Mouse (Mus musculus) lung, postnatal 0 days (tissue): ENCODE measurements around the gene Tpo. TPM values are rescaled to one million over a fixed set of nuclear protein-coding genes. Genes with fewer than 3 reads are reported as not detected.

Experiments used
- ATAC-seq: fragments of 200-750 bp; cut with Nextera tagmentation; 2 replicates; pipeline ENCODE4 v1.8.0; 2017; ENCODE audit warnings: moderate library complexity
- DNase-seq: peaks from one replicate; pipeline ENCODE4 v3.0.0-alpha.2; 2016; ENCODE audit warnings: low spot score
- H3K27ac ChIP-seq: fragments of 300-500 bp; sonication (generic); 2 replicates; pipeline ENCODE4 v1.5.1; 2014; ENCODE audit warnings: antibody characterized with exemption, mild to moderate bottlenecking, low read length, mixed read lengths
- H3K27me3 ChIP-seq: fragments of 300-500 bp; sonication (generic); replicated peaks from 2 replicates; pipeline ENCODE4 v1.6.1; 2014; ENCODE audit warnings: low read length, mixed read lengths; ENCODE audit not compliant: insufficient read depth
- H3K36me3 ChIP-seq: fragments of 300-500 bp; sonication (generic); 2 replicates; pipeline ENCODE4 v1.6.1; 2014; ENCODE audit warnings: low read length, mixed read lengths; ENCODE audit not compliant: insufficient read depth
- H3K4me1 ChIP-seq: fragments of 300-500 bp; sonication (generic); 2 replicates; pipeline ENCODE4 v1.6.1; 2014; ENCODE audit warnings: antibody characterized with exemption, low read depth, low read length, mixed read lengths; ENCODE audit not compliant: insufficient read depth
- H3K4me2 ChIP-seq: fragments of 300-500 bp; sonication (generic); replicated peaks from 2 replicates; pipeline ENCODE4 v1.6.1; 2014; ENCODE audit warnings: low read depth, mild to moderate bottlenecking, low read length, moderate library complexity, mixed read lengths
- H3K4me3 ChIP-seq: fragments of 300-500 bp; sonication (generic); 2 replicates; pipeline ENCODE4 v1.5.1; 2014; ENCODE audit warnings: low read depth, low read length
- H3K9ac ChIP-seq: fragments of 300-500 bp; sonication (generic); replicated peaks from 2 replicates; pipeline ENCODE4 v1.6.1; 2014; ENCODE audit warnings: low read depth, mild to moderate bottlenecking
- H3K9me3 ChIP-seq: fragments of 300-500 bp; sonication (generic); 2 replicates; pipeline ENCODE4 v1.6.1; 2016; ENCODE audit warnings: low read length, mixed read lengths
- CTCF ChIP-seq: IDR thresholded peaks from 2 replicates; pipeline ENCODE4 v1.5.1; 2016; ENCODE audit warnings: antibody characterized with exemption, mild to moderate bottlenecking
- EP300 ChIP-seq: IDR thresholded peaks from 2 replicates; pipeline ENCODE4 v1.6.1; 2016; ENCODE audit warnings: antibody characterized with exemption, mild to moderate bottlenecking, control low read depth
- WGBS: fragments of 180-500 bp; shearing (Covaris S2); extraction: QIAGEN DNeasy Blood & Tissue Kit; methylation state at CpG from one replicate; pipeline ENCODE4 v1.1.7; 2014; 5-methylcytosine and 5-hydroxymethylcytosine counted together
- polyA plus RNA-seq: library from polyadenylated mRNA; unstranded; fragments of >200 nt; fragmentation: Nextera tagmentation; extraction: Ambion mirVana; gene quantifications from 2 replicates; pipeline ENCODE4 v1.2.1, GENCODE M21; 2015

The Tpo gene
- not detected in 2 replicates for polyA plus RNA-seq

DNA sequence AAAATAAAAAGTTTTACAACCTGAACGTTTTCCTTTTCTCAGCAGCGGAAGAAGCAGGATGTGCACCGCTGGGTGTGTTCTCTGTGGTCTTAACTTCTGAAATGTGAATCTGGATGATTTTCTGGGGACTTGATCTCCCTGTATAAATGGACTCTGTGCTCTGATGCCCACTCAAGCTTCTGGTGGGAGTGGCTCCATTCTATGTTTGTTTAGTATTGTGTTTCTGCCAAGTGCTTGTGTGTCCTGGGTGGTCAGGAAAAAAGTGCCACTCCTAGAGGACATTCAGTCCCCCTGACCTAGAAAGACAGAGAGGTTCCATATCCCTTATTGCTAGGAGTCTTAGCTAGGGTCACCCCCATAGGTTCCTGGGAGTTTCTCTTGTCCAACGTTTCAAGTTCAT, at the start of gene Tpo:
Gene Tpo, minus strand, starts transcription at position 101 of the 400 bp plus-strand sequence.
- Histone ChIP-seq H3K27me3 (no peaks in the 10 kb centered on the region; the same call in 1 of the 2 replicates), H3K27ac (no peak within 1 kb of the TSS), H3K4me3 (no peak within 1 kb of the TSS), H3K9ac (no peak within 1 kb of the TSS), H3K9me3 (no peaks in the 10 kb centered on the region), H3K36me3 (no peaks in the 10 kb centered on the region), H3K4me1 (no peaks in the 10 kb centered on the region), H3K4me2 (no peak within 1 kb of the TSS)
- no peak for ATAC-seq
- DNase-seq = no peak
- TF ChIP-seq EP300 = no peak
- no peak for TF ChIP-seq CTCF
- 77% methylated on average over 4 of the region's 4 CpGs for WGBS

DNA sequence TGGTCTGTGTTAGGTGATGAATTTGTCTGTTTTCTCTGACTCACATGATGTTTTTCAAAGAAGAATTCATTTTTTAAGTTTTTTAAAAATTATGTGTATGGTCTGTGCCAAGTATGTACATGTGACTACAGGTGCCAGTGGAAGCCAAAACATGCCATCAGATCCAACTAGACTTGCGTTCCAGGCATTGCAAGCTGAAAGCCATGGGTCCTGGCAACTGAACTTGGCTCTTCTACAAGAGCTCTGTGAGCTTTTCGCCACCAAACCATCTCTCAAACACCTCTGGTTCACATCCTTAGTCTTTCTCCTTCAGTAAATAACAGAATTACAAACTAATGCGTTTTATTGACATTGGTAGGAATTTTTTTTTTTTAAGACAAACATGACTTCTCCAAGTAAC, 49.3 kb upstream of the Tpo start:
- no peak for ATAC-seq
- no peak for TF ChIP-seq EP300
- no peak for TF ChIP-seq CTCF

DNA sequence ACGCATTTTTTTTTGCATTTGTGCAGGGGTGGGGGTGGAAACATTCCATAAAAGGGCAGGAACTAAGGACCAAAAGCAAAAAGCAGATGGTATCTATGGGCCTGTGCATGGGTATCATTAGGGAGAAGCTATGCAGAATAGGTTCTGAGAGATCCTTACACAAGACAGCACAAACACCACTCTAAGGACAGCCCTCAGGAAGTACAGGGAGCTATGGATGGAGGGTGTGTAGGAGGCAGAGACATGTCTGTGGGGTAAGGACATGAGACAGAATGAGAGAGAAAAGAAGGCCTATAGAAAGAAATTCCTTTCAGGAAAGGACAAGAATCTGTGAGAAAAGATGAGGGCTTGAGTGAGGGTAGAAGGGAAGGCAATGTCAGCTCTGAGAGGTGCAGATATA, 47.2 kb upstream of the Tpo start:
- DNase-seq (no peak), ATAC-seq (no peak)
- 75% methylated on average over 1 of the region's 1 CpGs for WGBS
- H3K9me3 ChIP-seq = no peaks in the 10 kb centered on the region
- no peak overlapping the region for H3K27ac ChIP-seq
- no peak overlapping the region for H3K9ac ChIP-seq
- no peak overlapping the region for H3K4me3 ChIP-seq
- no peaks in the 10 kb centered on the region for H3K4me1 ChIP-seq
- H3K4me2 ChIP-seq = no peak overlapping the region
- TF ChIP-seq EP300 = no peak
- TF ChIP-seq CTCF = no peak
- no peaks in the 10 kb centered on the region for H3K27me3 ChIP-seq
- no peaks in the 10 kb centered on the region for H3K36me3 ChIP-seq

More for the DNA sequence above, 49.3 kb upstream of the Tpo start:
- Histone ChIP-seq H3K4me2 (no peak overlapping the region), H3K27ac (no peak overlapping the region), H3K4me1 (no peaks in the 10 kb centered on the region), H3K9ac (no peak overlapping the region), H3K36me3 (no peaks in the 10 kb centered on the region), H3K27me3 (no peaks in the 10 kb centered on the region), H3K9me3 (no peaks in the 10 kb centered on the region), H3K4me3 (no peak overlapping the region)
- DNase-seq = no peak
- 60% methylated on average over 3 of the region's 3 CpGs for WGBS

DNA sequence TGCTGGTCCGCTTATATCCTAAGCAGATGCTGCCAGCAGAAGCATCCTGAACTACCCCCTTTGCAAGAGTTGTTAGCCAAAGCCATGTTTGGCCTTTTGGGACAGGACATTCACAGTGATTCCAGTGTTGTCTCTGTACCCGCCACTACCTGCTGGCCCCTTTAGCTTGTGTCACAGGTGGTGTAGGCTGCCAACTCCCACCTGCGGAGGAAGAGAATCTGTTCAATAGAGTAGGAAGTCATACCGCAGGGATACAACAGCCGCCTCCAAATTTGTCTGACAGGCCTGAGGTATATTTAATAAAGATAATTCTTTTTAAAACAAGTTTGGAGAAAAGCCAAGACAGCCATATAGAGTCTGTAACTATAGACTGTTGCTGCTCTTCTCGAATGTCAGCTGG, 45.5 kb upstream of the Tpo start:
- Histone ChIP-seq H3K36me3 (no peaks in the 10 kb centered on the region), H3K27me3 (no peaks in the 10 kb centered on the region), H3K4me1 (no peaks in the 10 kb centered on the region), H3K4me2 (no peak overlapping the region), H3K9me3 (no peaks in the 10 kb centered on the region), H3K27ac (no peak overlapping the region), H3K4me3 (no peak overlapping the region), H3K9ac (no peak overlapping the region)
- no peak for ATAC-seq
- WGBS = 68% methylated on average over 6 of the region's 6 CpGs
- DNase-seq = no peak
- TF ChIP-seq EP300 = no peak
- no peak for TF ChIP-seq CTCF

DNA sequence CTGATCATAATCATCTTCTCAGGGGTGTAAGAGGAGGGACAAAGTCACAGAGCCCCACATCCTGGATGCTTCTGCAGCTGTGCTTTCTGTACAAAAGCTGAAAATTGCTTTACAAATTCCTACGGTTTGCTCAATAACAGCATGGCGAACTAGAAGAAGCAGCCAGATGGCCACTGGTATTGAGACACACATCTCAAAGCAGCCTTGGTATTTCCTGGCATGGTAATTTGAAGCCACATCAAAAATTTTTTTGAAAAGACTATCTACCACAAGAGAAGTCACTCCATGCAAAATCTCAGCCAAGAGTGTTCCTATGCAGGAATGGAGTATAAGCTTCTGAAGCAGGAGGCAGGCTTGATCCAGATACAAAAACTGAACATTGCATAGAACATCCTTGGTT, 45.1 kb upstream of the Tpo start:
- no peaks in the 10 kb centered on the region for H3K4me1 ChIP-seq
- ATAC-seq = no peak
- H3K9me3 ChIP-seq = no peaks in the 10 kb centered on the region
- no peaks in the 10 kb centered on the region for H3K27me3 ChIP-seq
- 75% methylated on average over 2 of the region's 2 CpGs for WGBS
- DNase-seq = no peak
- H3K36me3 ChIP-seq = no peaks in the 10 kb centered on the region
- H3K4me2 ChIP-seq = no peak overlapping the region
- H3K9ac ChIP-seq = no peak overlapping the region
- TF ChIP-seq EP300 (no peak), CTCF (no peak)
- H3K4me3 ChIP-seq = no peak overlapping the region
- H3K27ac ChIP-seq = no peak overlapping the region

DNA sequence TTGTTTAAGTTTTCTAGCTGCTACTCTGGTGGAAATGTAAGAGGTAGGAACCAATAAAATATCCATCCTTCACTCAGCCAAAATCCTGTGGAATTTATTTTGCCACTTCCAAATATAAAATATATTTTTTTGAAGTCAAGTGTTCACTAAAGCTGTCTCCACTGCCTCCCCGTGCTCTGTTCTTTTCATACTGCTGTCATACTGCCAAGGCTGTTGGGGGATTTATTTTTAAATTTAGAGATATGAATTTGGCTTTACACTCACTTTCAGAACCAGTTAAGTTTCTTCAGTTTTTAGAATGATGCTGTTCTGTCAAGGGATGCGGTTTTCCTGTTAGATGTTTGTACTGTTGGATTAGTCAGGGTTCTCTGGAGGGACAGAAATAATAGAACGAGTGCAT, 36.1 kb upstream of the Tpo start:
- no peak for ATAC-seq
- Histone ChIP-seq H3K27ac (no peak overlapping the region), H3K4me3 (no peak overlapping the region), H3K27me3 (no peaks in the 10 kb centered on the region), H3K9me3 (no peaks in the 10 kb centered on the region), H3K9ac (no peak overlapping the region), H3K36me3 (no peaks in the 10 kb centered on the region), H3K4me1 (no peaks in the 10 kb centered on the region), H3K4me2 (no peak overlapping the region)
- TF ChIP-seq CTCF (no peak), EP300 (no peak)
- DNase-seq = no peak
- WGBS = 50% methylated on average over 3 of the region's 3 CpGs

DNA sequence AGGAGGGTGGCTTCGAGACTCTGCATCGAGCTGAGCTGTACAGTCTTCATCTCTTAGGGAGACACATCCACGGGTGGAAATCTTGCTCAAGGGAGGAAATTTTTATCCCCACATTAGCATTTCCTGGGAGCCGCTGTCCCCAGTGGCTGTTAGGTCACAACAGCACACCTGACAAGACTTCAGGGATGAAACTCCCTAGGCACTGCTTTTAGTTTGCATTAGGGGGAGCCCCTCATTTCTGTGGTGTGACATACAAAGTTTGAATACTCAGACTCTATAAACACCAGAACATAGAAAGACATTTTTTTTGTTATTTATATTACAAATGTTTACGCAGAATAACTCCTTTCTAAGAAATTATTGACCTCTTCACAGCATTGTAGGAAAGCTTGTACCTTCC, 32.1 kb upstream of the Tpo start:
- Histone ChIP-seq H3K27me3 (no peaks in the 10 kb centered on the region), H3K9ac (no peak overlapping the region), H3K4me1 (no peaks in the 10 kb centered on the region), H3K9me3 (no peaks in the 10 kb centered on the region), H3K4me3 (no peak overlapping the region), H3K27ac (no peak overlapping the region), H3K36me3 (no peaks in the 10 kb centered on the region), H3K4me2 (no peak overlapping the region)
- 83% methylated on average over 5 of the region's 5 CpGs for WGBS
- DNase-seq = no peak
- no peak for ATAC-seq
- no peak for TF ChIP-seq CTCF
- no peak for TF ChIP-seq EP300
